Mouse (Mus musculus) spleen, adult 12 weeks (tissue): ENCODE measurements around the gene Kcnh3.
"Not testable (repeated sequence)": the region's sequence is repeated elsewhere in the genome, so short reads cannot be mapped to it uniquely, and the experiment has no call there.

ENCODE experiments used
- DNase-seq: peaks from one replicate; pipeline ENCODE4 v3.0.0; 2022; ENCODE audit warnings: low spot score

Kcnh3 gene

DNA sequence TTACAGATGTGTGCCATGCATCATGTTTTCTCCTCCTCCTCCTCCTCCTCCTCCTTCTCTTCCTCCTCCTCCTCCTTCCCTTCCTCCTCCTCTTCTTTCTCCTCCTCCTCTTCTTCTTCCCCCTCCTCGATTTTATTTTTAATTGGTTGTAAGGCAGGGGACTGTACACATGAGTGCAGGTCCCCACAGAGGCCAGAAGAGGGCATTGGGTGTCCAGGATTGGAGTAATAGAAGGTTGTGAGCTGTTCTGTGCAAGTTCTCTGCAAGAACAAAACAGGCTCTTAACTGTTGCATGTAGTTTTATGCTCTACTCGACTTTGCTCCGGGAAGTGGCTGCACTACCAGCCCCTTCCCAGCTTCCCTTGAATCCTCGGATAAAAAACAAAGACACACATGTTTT is 15.5 kb downstream of the Kcnh3 start:
- DNase-seq = no peak

DNA sequence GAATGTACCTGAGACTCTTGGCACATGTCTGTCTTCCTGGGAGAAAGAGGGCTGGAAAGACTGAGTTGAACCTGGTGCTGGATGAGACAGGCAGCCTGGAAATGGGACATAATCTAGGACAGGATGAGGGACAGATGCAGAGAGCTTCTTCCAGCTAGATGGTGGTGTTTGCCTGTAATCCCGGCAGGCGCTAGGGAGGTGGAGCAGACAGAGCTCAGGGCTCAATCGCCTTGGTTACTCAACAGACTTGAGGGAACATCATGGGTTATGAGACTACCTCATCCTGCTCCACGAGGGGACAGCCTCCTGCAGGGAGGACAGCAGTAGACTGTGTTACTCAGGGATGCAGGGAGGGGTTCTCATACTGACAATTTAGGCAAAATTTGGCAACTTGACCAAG is 16.6 kb downstream of the Kcnh3 start:
- DNase-seq = no peak

GRCm38 (mm10) chr15:99242045-99242444 is 17.4 kb downstream of the Kcnh3 start:
- DNase-seq = no peak

DNA sequence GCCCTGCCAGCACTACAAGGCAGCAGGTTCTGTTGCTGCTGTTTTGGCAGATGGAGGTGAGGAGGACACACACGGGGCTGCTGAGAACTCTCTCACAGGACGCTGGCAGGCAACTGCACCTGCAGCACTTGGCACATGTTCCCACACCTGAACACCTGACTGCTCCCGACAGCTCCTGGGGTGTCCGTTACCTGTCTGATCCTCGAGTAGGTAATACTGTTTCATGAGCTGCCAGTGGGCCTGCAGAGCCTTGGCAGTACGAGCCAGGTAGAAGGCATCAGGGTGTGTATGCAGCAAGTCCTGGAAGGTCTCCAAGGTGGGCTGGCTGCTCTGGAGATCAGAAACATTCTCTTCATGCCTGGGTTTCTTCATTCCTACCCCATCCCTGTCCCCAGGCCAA is 22.1 kb downstream of the Kcnh3 start:
- not testable (repeated sequence) for DNase-seq

- DNase-seq = no peak
These were observed 24.3 kb downstream of the Kcnh3 start for GRCm38 (mm10) chr15:99248972-99249371.

GRCm38 (mm10) chr15:99249938-99250337 is 25.3 kb downstream of the Kcnh3 start:
- no peak for DNase-seq

DNA sequence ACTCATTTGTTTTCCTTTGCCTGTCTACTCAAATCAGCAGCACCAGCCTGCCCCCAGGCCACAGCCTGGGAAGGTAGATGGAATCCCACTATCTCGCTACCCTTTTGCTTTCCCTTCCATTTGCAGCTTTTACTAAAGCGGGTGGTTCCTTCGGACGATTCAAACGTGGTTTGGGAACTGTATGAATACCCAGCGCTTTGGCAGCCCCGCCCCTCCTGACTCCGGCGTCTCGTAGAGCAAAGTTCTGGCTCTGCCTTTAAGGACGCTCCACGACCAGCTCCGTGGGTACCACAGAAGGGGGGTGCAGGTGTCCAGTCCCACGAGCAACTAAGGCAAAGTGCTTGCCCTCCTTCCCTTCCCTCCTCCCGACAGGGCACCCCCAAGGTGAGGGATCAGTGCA is 26.4 kb downstream of the Kcnh3 start:
- DNase-seq = not testable (repeated sequence)

DNA sequence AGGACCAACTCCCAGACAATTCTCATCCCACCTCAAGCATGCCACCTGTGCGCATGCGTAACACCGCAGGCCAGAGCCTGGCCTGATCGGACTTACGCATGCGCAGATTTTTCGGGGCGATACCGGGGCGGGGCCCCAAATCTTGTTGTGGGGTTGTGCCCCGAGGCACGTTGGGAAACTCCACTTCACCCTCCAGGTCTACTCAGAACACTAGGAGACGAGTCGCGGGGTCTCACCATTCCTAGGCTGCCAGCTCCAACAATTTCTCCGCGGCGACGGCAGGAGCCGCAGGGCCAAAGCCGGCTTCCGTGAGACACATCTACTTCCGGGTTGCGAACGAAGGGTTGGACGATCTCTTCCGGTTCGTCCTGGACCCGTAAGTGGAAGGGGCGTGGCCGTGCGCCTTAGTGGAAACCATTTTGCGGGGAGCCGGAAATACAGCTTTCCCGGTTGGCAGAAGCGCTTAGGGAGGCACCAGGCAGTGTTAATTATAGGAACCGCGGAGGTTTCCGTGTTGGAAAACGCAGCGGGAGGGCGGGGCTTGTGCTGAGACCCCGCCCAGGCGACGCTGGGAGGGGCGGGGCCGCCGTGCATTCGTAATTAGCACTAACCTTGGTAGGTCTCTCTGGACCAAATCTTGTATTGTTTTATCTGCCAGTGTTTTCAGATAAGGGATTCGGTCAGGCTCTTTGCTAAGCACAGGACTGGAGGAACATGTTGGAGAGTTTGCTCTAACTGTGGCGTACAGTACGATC is 27.1 kb downstream of the Kcnh3 start, which contains the start of gene Mcrs1:
Gene Mcrs1, minus strand, starts transcription at position 336 of the 755 bp plus-strand sequence.
- DNase-seq = peak; percentile 92

DNA sequence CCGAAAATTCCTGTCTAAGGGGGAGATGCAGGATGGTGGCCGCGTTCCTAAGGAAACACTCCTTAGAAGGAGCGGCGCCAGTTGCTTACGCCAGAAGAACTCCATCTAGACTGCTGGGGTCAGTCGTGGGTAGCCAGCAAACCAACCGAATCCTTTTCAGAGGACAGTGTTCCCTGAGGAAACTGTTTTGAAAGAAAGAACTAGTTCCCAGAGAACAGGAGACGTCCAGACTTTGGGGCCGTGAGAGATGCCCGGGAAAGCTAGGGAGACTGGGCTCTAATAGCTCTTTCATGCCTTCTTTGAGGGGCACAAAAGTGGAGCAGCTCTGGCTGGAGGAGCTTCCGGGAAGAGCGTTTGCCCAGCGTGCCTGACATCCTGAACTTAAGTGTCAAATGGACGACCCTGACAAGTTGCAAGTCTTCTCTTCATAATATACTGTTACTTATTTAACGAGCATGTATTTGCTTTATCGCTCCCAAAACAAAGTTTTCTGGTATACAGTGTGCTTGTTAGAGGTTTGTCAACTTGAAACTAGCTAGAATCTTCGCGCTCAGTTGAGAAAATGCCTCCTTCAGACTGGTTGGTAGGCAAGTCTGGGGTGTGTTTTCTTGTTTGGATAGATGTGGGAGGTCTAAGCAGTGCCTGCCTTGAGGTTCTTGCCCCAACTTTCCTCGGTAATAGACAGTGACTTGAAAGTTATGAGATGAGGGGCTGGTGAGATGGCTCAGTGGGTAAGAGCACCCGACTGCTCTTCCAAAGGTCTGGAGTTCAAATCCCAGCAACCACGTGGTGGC is 27.9 kb downstream of the Kcnh3 start:
- DNase-seq = no peak

- DNase-seq = not testable (repeated sequence)
These were observed 28.5 kb downstream of the Kcnh3 start for GRCm38 (mm10) chr15:99253175-99253479.

- no peak for DNase-seq
These were observed 29.1 kb downstream of the Kcnh3 start for GRCm38 (mm10) chr15:99253772-99254171.

DNA sequence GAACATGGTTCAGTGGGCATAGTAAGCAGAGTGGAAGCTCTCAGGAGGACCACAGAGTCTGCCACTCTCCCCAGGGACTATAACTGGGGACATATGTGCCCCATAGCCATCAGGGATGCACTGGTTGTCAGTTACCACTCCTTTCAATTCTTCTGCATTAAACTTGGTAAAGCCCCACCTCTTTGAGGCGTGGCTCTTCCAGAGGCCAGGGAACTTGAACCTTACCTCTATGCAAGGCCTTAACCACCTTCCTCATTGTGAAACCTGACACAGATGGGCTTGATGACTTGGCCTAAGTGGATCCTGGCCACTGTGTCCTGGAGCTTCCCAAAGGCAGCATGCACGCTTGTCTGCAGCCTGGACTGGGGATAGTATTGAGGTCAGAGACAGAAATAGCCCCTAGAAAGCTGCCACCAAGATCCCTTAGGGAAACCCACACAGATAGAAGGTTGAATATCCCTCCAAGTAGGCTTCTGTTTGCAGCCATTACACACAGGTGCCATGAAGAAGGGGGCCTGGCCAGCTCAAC is 29.9 kb downstream of the Kcnh3 start:
- DNase-seq = no peak

- no peak for DNase-seq
These were observed 30.6 kb downstream of the Kcnh3 start for GRCm38 (mm10) chr15:99255241-99255749.

DNA sequence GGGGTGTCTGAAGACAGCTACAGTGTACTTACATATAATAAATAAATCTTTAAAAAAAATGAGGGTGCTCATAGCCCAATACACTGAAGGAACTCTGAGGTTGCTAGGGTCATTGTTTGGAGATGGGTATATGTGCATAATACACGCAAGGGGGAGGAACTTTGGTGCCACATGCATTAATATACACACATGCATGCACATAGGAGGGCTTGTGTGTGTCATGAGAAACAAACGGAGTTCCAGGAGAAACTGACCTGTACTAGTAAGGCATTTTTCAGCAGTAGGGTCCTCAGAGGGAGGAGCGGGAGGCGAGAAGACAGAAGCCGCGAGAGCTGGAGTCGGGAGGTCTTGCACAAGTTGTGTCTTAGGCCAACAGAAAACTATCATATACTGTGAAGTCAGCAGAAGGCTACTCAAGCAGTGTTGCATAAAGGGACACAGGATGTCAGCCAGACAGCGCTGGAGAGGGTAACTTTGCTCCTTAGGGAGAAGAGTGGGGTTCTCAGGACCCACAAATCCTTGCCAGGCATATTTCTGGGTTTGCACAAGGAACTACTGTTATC is 34.6 kb downstream of the Kcnh3 start:
- DNase-seq = no peak

- peak; percentile 14 for DNase-seq
These were observed 35.1 kb downstream of the Kcnh3 start for GRCm38 (mm10) chr15:99259730-99260252.

- no peak for DNase-seq
These were observed 38.0 kb downstream of the Kcnh3 start for GRCm38 (mm10) chr15:99262702-99263101.

- DNase-seq = no peak
These were observed 39.7 kb downstream of the Kcnh3 start for GRCm38 (mm10) chr15:99264363-99264762.

GRCm38 (mm10) chr15:99265679-99266078 is 41.0 kb downstream of the Kcnh3 start:
- peak; percentile 21 for DNase-seq

- DNase-seq = no peak
These were observed 51.4 kb downstream of the Kcnh3 start for GRCm38 (mm10) chr15:99276095-99276494.

DNA sequence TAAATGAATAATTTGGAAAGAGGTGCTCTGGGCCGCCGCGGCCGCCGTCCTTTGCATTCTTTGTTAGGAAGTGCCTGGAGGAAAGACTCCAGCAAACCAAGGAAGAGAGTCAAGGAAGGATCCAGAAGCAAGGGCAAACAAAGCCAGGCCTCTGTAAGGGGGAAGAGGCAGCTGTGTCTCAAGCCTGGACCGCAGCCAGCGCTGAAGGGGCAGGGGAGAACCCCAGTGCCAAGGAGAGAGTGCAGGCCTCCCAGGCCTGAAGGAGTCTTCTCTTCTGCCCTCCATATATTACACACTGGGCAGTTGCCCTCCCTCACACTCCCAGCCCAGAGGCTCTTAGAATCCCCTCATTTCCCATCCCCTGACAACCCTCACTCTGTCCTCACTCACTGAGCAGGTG is 53.6 kb downstream of the Kcnh3 start:
- no peak for DNase-seq

DNA sequence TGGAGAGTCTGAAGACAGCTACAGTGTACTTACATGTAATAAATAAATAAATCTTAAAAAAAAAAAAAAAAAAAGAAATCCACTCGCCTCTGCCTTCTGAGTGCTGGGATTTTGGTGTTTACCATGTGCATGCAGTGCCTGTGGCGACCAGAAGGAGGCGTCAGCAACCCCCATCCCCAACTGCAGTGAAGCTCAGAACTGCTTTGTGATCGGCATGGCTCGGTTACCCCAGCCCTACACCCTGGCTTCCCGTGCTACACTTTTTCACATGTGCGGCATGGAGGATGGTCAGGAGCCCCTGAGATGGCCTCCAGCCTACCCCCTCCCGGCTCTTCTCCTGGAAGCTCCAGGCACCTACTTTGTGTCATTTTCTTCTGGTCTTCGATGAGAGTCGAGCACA is 58.8 kb downstream of the Kcnh3 start:
- no peak for DNase-seq

DNA sequence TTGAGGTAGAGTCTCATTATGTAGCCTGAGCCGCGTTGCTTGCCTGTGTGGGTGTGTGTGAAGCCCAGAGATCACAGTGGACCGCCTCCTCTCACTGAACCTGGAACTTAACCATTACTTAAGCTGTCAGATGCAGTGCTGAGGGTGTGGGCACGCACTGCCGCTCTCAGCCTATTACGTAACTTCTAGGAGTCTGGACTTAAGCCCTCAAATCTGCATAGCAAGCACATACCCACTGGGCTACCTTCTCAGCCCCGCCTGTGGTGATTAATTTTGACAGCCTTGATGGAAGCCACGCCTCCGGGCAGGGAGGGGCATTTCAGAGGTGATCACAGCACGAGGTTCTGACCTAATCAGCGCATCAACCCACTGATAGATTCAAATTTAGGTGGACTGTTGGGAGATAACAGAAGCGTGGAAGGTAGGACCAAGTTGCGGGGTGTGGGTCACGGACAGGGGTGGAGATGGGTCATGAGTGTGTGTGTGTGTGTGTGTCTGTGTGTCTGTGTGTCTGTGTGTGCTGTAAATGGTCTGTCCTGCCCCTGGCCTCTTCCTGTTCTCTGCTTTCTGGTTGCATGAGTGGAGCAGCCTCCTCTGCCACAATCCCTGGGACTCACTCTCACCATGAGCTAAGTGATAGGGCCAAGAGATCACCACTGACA is 60.0 kb downstream of the Kcnh3 start:
- no peak for DNase-seq
